Comparison of ENCODE assay signal across 8 mouse cellular contexts in the genomic region with DNA sequence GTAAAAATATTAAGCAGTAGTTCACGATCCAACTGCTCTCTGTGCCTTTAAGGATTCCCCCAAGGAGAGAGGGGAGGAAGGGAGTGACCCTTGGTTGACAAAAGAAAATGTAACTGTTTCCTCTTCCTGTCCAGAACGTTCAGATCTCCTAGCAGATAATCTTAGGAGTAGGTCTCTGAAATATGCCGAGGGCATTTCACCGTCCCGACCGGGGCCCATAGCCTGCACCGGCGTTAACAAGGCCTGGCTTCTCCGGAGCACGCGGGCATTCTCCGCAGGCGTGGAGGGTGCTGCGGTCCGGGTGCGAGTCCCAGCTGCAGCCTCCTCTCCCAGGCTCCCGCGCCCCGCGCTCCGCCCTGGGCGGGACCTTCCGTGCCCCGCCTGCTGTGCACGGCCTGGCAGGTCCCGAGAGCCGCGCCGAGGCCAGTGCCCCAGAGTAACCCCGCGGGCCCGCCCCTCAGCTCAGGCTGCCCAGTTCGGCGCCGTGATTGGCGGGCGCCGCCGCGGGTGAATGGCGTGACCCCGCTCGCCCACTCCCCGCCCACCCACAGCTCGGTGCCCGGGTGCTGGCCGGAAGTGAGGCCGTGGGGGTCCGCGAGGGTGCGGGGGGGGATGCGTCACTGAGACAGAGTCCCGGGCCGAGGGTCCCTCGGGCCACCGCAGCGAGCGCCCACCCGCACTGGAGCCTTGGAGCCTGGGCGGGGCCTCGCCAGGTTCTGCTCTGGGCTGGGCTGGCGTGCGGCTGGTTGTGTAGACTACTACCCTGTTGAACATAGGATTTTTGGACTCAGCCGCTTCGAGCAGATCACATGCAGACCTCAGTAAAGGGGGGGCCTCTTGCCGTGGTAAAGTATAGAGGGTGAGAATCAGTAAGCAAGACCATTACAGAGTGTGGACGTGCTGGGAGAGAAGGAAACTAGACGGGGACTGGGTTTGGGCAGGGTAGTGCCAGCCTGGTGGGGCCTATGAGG. TPM values are rescaled to one million over a fixed set of nuclear protein-coding genes. Genes with fewer than 3 reads are reported as not detected.
DNase-seq lines count a peak whose midpoint lies in the region; ATAC-seq and TF ChIP-seq lines count a peak whose summit lies in the region.

No protein-coding gene starts in this region.

- H3K27ac ChIP-seq in bone marrow, adult 2 months (ENCODE audit: control insufficient read depth, insufficient read depth, low read depth, low read length, poor library complexity), result peak overlapping the region; percentile 97
- peak overlapping the region; percentile 94 for H3K27ac ChIP-seq in embryonic facial prominence, embryonic 14.5 days (replicated peaks; ENCODE audit: low read depth, low read length)
- H3K27ac ChIP-seq in limb, embryonic 12.5 days, result peak overlapping the region; percentile 95
- H3K27ac ChIP-seq in midbrain, embryonic 14.5 days (replicated peaks; ENCODE audit: low read depth, low read length), result peak overlapping the region; percentile 91

- no peak for TF ChIP-seq CTCF in bone marrow, adult 2 months (IDR thresholded peaks at IDR 0.05; ENCODE audit: control insufficient read depth, insufficient read depth, low read length)

- under 1% methylated on average over 68 of the region's 68 CpGs for WGBS in bone marrow, adult 2 months
- WGBS in embryonic facial prominence, embryonic 14.5 days, result 0% methylated on average over 28 of the region's 68 CpGs
- under 1% methylated on average over 67 of the region's 68 CpGs for WGBS in limb, embryonic 12.5 days
- under 1% methylated on average over 67 of the region's 68 CpGs for WGBS in midbrain, embryonic 14.5 days

- H3K9ac ChIP-seq in embryonic facial prominence, embryonic 14.5 days (ENCODE audit: low read depth, low read length), result peak overlapping the region; percentile 77
- peak overlapping the region; percentile 72 for H3K9ac ChIP-seq in limb, embryonic 12.5 days (replicated peaks)
- H3K9ac ChIP-seq in midbrain, embryonic 14.5 days (replicated peaks; ENCODE audit: low read length), result peak overlapping the region; percentile 70

- H3K4me2 ChIP-seq in embryonic facial prominence, embryonic 14.5 days (ENCODE audit: low read depth, low read length), result peak overlapping the region; percentile 72
- H3K4me2 ChIP-seq in limb, embryonic 12.5 days, result peak overlapping the region; percentile 65
- H3K4me2 ChIP-seq in midbrain, embryonic 14.5 days (ENCODE audit: low read length), result peak overlapping the region; percentile 69

- ATAC-seq in embryonic facial prominence, embryonic 14.5 days (ENCODE audit: low read depth), result peak; percentile 100
- ATAC-seq in limb, embryonic 12.5 days (ENCODE audit: insufficient number of reproducible peaks, insufficient read depth, low FRiP score, low TSS enrichment, low read depth), result peak; percentile 97
- peak; percentile 96 for ATAC-seq in midbrain, embryonic 14.5 days (ENCODE audit: low FRiP score, low TSS enrichment)

- peak; percentile 70; the same call in 1 of the 2 replicates for TF ChIP-seq POLR2A in bone marrow, adult 2 months (IDR thresholded peaks at IDR 0.05; ENCODE audit: borderline replicate concordance, control insufficient read depth, low read depth, low read length)

- peak overlapping the region; percentile 75 for H3K4me3 ChIP-seq in bone marrow, adult 2 months (replicated peaks; ENCODE audit: control insufficient read depth, low read depth, low read length)
- peak overlapping the region; percentile 66 for H3K4me3 ChIP-seq in embryonic facial prominence, embryonic 14.5 days (ENCODE audit: low read depth, low read length)
- H3K4me3 ChIP-seq in limb, embryonic 12.5 days (replicated peaks), result peak overlapping the region; percentile 68
- H3K4me3 ChIP-seq in midbrain, embryonic 14.5 days (replicated peaks; ENCODE audit: low read depth, low read length), result peak overlapping the region; percentile 64

- peak; percentile 91 for DNase-seq in 416B (ENCODE audit: low read depth)
- DNase-seq in embryonic facial prominence, embryonic 14.5 days (ENCODE audit: low spot score), result peak; percentile 94
- DNase-seq in heart, adult 8-10 months (ENCODE audit: low spot score), result peak; percentile 93
- peak; percentile 95 for DNase-seq in kidney, adult 8-10 months
- peak; percentile 91 for DNase-seq in midbrain, embryonic 14.5 days
- peak; percentile 82 for DNase-seq in spleen, adult 12 weeks (ENCODE audit: low spot score)

- peaks cover 1% of the 10 kb centered on the region for H3K4me1 ChIP-seq in bone marrow, adult 2 months (ENCODE audit: control insufficient read depth, insufficient read depth, low read length)
- H3K4me1 ChIP-seq in embryonic facial prominence, embryonic 14.5 days (ENCODE audit: control insufficient read depth, insufficient read depth, low read length), result peaks cover 8% of the 10 kb centered on the region
- peaks cover 18% of the 10 kb centered on the region for H3K4me1 ChIP-seq in limb, embryonic 12.5 days (replicated peaks)
- H3K4me1 ChIP-seq in midbrain, embryonic 14.5 days (ENCODE audit: control insufficient read depth, insufficient read depth, low read length), result peaks cover 18% of the 10 kb centered on the region

- no peaks in the 10 kb centered on the region for H3K36me3 ChIP-seq in embryonic facial prominence, embryonic 14.5 days (ENCODE audit: control insufficient read depth, insufficient read depth, low read length)
- no peaks in the 10 kb centered on the region for H3K36me3 ChIP-seq in limb, embryonic 12.5 days
- H3K36me3 ChIP-seq in midbrain, embryonic 14.5 days (ENCODE audit: control insufficient read depth, insufficient read depth, low read length), result no peaks in the 10 kb centered on the region

- H3K27me3 ChIP-seq in embryonic facial prominence, embryonic 14.5 days (replicated peaks; ENCODE audit: control insufficient read depth, insufficient read depth, low read length), result no peaks in the 10 kb centered on the region
- H3K27me3 ChIP-seq in limb, embryonic 12.5 days, result no peaks in the 10 kb centered on the region; the same call in 1 of the 2 replicates
- no peaks in the 10 kb centered on the region for H3K27me3 ChIP-seq in midbrain, embryonic 14.5 days (ENCODE audit: control insufficient read depth, insufficient read depth, low read length)

- no peaks in the 10 kb centered on the region for H3K9me3 ChIP-seq in embryonic facial prominence, embryonic 14.5 days (ENCODE audit: control insufficient read depth, low read length)
- no peaks in the 10 kb centered on the region for H3K9me3 ChIP-seq in limb, embryonic 12.5 days
- no peaks in the 10 kb centered on the region for H3K9me3 ChIP-seq in midbrain, embryonic 14.5 days (ENCODE audit: control insufficient read depth, low read length)

RNA-seq across cellular contexts. Expression of a gene that starts 6.6 kb away (rescaled TPM):
- polyA plus RNA-seq in bone marrow, adult 2 months (2011; ENCODE audit: insufficient read depth, insufficient read length, low replicate concordance, missing spikeins), result 5.0 and 13.7 TPM in 2 replicates
- 73.0 and 74.2 TPM in 2 replicates for polyA plus RNA-seq in embryonic facial prominence, embryonic 14.5 days (2014; fragmentation: Nextera tagmentation; extraction: Ambion mirVana)
- 10 to 100 TPM; 26.6 to 33.0 (median 29.9) TPM for total RNA-seq in heart, adult 8-10 months (2022)
- polyA plus RNA-seq in limb, embryonic 12.5 days (2016; fragmentation: Nextera tagmentation; extraction: Ambion mirVana), result 71.9 and 75.5 TPM in 2 replicates
- 58.5 and 71.4 TPM in 2 replicates for polyA plus RNA-seq in midbrain, embryonic 14.5 days (2014; fragmentation: Nextera tagmentation; extraction: Ambion mirVana)

Comparison
In these comparisons a context has a peak if more than half of its experiments do, and no peak if none do; other contexts are left out.
1. Peak in every context shown above with its lines: DNase-seq, ATAC-seq, H3K4me3 ChIP-seq and H3K27ac ChIP-seq.